Mouse (Mus musculus): ENCODE results near the gene Banp. TPM values are rescaled to one million over a fixed set of nuclear protein-coding genes. Genes with fewer than 3 reads are reported as not detected.

The Banp gene
- 10 to 100 TPM; 58.0 to 58.3 TPM for total RNA-seq (2023)

GRCm38 (mm10) chr8:121949222-121949800 is at the start of gene Banp:
TSS of gene Banp (plus strand) at chr8:121949750.

GRCm38 (mm10) chr8:121907587-121908248 is 41.8 kb upstream of the Banp start, which contains the start of gene Slc7a5:
TSS of gene Slc7a5 (minus strand) at chr8:121907694.

GRCm38 (mm10) chr8:121944831-121945230 is 4.7 kb upstream of the Banp start, which contains the start of gene Car5a:
TSS of gene Car5a (minus strand) at chr8:121944904.

Other genes with a start within 250 kb of the Banp start
- gene Jph3, start 220.1 kb upstream of the Banp start, total RNA-seq (2023) = not detected
- gene Klhdc4, start 120.2 kb upstream of the Banp start, total RNA-seq (2023) = 10 to 100 TPM; 33.1 to 40.7 TPM
- gene Slc7a5, start 42.1 kb upstream of the Banp start, total RNA-seq (2023) = 10 to 100 TPM; 14.7 to 15.7 TPM
- gene Car5a, start 4.8 kb upstream of the Banp start, total RNA-seq (2023) = 1 to 10 TPM; 1.0 to 1.3 TPM